Mouse (Mus musculus): Measurements from ENCODE around the gene Aimp2.

The Aimp2 gene

DNA sequence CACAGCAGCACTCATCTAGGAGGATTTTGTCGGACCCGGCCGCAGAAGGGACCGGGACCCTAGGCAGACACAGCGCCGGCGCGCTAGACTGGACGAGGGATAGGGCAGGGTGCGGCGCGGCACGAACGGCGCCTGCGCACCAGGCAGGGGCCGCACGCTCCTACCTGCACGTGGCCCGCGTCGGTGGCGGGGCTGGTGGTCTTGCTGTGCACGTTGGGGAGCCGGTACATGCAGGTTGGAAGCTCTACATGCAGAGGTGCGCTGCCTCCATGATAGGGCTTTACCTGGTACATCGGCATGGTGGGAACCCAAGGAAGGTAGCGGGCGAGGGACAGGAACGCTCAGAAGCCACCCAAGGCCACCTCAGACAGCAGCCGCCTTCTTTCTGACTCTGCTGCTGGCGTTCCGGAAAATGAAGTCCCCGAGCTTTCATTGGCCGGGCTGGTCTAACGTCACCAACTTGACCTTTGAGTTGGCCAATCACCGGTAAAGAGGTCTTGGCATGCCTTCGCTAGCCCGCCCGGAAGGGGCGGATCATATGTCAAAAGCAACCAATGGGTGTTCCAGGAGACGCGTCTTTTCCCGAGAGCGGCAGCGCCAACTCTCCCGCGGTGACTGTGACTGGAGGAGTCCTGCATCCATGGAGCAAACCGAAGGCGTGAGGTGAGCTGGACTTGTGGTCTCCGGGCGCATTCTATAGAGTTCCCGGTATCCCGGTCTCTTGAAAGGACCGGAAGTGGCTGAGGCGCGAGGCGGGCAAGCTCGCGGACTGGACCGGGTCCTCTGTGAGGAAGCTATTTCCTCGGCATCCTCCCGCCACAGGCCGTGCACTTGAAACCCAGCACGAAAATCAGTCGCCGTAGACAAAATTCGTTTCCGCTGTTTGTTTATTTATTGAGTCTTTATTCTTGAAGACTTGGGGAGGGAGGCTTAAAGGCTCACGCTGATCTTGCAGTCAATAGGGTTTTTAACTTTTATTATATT is at the start of gene Aimp2, which contains the start of gene Pms2:
Gene Aimp2 (minus strand): TSS at position 431 of the 984 bp plus-strand sequence.
Gene Pms2 (plus strand): TSS at position 548 of the 984 bp plus-strand sequence.
- DNase-seq (ENCODE audit: low spot score in 2 of 2) = peak; percentile 96 to 99

DNA sequence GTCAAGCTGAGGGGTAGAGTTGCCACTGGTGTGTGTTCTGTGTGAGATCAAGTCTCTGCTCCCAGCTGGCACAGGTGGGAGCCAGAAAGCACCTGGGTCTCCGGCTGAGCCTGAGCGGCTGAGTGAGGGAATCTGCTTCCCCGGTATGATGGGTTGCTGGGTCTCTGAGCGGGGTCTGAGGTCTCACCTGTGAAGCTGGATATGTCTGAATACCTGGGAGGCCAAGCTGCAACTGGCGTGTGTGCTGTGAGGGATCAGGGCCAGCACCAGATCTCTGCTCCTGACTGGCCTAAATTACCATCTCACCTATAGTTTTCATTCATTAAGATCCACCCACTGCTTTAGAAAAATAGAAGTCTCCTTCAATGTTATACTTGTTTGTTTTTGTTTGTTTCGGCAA is 47.5 kb upstream of the Aimp2 start:
- no peak for DNase-seq (ENCODE audit: low spot score in 2 of 2)

DNA sequence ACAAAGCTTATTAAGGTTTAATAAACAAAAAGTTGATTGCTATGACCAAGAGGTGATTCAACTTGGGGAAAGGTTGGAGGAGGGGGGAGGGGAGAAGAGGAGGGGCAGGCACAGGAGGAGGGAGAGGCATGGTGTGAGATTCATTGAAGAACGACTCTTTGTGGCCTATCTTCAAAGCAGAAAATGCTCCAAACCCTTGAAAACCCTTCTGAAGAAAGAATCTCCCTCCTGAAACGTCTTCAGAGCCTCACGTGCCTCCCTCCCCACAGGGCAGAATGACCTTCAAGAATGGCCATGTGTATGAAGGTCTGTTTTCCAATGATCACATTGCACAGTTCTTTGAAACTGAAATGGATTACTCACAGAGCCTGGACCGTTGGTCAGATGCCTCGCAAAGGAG is 40.4 kb upstream of the Aimp2 start:
- DNase-seq (ENCODE audit: low spot score in 2 of 2) = no peak

DNA sequence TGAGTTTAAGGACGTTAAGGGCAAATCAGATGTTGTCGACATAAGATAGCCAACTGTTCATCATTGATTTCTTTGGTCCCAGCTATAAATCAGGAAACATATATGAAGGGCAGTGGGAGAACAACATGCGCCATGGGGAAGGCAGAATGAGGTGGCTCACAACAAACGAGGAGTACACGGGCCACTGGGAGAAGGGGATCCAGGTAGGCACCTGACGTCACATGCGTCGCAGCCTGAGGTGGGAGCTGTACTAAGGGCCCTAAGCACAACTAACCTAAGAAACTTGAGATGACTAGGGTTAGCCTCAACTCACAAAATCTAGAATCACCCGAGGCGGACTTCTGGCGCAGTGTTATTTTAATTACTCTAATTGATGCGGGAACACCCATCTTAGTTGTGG is 38.7 kb upstream of the Aimp2 start:
- no peak for DNase-seq (ENCODE audit: low spot score in 2 of 2)

DNA sequence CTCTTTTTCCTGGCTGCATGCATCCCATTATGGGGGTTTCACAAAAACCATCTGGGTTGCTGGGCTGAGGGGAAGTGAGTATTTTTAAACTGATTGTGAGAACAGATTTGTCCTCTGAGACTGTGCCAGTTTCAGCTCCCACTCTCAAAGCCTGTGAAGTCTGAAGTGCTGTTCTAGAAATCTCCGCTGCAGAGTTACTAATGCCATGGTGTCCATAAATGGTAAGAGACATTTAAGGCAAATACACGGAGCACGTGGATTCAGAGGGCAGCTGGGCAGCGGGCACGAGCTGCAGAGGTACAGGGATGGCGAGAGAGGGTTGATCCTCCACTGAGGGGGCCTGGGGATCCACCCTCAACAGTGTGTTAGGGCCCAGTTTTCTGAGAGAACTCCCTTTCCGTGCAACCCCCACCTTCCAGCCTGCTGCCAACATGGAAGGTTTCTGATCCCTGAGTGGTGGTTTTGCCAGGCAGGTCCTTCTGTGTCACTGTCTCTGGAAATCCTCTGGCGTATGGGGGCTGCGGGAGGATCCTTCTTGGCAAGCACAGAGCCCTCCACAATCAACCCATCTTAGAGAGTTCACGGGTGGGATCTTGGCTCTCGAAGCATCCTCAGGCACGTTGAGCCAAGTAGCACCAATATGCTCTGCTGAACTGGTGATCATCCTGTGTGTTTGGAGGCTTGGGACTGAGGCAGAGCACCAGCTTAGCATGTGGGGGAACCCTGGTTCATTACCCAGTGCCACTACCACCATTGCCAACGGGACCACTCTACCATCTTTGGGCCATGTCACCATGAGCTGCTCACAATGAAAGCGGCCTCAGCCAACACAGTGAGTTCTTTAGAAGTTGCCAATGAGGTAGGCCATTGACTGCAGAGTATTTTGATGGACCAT is 33.8 kb upstream of the Aimp2 start:
- peak; percentile 80 to 89 for DNase-seq (ENCODE audit: low spot score in 2 of 2)

DNA sequence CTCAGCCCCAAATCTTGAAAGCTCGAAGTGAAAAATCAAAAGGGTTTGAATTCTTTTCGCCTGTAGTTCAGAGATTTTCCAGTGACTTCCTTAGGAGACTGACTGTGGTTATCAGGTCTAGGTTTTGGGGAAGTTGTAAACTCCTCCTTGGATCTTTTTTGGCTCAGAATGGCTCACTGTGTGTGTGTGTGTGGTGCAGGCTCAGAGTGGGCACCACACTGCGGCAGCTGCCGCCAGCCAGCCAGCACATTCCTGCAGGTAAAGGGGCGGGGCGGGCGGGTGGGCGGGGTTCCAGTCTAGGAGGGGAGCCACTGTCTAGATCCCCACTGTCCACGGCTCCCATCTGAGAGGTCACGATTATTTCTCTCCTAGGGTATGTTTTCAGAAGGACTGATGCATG is 31.9 kb upstream of the Aimp2 start:
- DNase-seq (ENCODE audit: low spot score in 2 of 2) = no peak

DNA sequence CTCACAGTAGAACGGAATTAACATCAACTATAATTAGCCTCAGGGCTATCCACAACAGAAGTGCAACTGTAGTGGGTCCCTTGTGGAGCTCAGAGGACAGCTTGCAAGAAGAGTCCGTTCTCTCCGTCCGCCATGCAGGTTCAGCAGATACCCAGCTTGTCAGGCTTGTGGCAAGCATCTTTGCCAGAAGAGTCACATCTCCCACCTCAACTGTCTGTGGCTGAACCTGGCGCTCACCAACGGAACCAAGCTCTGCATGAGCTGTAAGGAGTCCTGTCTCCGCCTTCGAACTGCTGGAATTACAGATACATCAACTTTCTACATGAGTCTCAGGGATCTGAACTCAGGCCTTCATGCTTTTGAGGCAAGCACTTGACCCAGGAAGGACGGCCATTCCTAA is 26.5 kb upstream of the Aimp2 start:
- no peak for DNase-seq (ENCODE audit: low spot score in 2 of 2)

DNA sequence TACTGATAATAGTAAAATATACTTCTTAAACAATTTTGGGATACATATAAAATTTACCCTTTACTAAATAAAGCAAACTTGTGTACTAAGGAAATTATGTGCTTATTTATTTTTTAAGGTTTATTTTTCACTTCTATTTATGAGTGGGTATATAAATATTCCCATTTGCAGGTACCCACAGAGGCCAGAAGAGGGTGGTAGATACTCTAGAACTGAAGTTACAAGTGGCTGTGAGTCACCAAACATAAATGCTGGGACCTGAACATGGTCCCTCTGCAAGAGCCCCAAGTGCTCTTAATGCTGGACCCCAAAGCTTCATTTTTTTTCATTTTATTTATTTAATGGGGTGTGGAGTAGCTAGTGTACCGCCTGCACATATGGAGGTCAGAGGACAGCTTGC is 24.2 kb upstream of the Aimp2 start:
- no peak for DNase-seq (ENCODE audit: low spot score in 2 of 2)

DNA sequence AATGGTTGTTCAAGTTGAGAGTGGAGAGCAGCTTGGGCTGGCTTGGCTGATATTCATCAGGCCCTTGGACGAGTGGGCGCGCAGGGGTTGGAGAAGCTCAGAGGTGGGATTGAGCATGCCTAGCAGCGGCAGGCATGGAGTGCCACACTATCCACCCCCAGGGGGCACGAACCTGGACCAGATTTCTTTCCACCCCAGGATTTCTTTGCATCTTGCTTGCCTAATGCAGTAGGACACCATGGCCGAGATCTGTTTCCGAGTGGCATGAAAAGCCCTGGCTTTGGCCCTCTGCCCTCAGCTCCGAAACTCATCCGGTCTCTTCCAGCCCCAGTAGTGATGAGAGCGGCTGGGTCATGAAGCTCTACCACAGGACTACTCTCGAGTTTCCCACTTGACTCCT is 23.8 kb upstream of the Aimp2 start:
- no peak for DNase-seq (ENCODE audit: low spot score in 2 of 2)

DNA sequence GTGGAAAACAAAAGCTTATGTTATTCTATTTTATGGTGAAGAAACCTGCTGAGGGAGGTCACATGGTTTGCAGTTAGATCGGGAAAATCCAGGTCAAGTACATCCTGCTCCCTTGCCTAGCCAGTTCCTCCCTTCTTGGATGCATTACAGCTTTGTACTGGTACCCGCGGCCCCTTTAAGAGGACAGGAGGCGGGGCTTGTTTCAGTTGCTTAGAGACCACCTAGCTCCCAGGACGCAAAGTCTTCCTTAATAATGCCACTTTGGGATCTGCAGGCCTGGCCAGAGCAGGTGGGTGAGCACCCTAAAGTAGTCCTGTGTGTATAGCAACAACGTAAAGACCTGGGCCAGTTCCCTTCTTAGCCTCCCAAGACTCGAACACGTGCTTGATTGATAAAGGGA is 23.2 kb upstream of the Aimp2 start, which contains the start of gene Rsph10b:
Gene Rsph10b (plus strand): TSS at position 205 of the 400 bp plus-strand sequence.
- DNase-seq (ENCODE audit: low spot score in 2 of 2) = no peak

DNA sequence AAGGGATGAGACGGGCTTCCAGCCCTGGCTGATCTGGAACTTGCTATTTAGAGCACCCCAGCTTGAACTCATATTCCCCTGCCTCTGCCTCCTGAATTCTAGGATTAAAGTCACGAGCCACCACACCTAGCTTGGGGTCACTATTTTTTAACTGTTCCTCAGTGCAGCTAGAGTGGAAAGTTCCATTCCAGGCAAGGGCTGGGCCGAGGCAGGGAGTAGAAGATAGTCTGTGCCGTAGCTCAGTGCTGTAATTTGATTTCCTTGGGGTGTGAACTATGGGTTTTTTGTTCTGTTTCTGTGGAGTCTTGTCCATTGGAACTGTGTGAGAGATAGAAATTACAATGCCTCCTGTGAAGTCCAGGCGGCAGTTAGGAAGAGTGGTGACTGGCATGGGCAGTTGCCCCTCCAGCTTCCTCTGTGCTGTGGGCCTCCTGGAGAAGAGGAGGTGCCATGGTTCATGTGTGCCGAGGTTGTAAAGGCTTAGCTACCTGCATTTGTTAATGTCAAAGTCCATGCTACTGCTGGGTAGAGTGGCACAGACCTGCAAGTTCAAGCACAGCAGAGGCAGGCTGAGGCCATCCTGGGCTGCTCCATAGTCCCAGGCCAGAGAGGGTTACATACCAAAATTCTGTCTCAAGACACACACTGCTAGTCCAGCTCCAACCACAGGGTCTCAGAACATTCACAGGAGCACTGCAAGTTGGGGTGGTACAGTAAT is 22.4 kb upstream of the Aimp2 start:
- no peak for DNase-seq (ENCODE audit: low spot score in 2 of 2)

DNA sequence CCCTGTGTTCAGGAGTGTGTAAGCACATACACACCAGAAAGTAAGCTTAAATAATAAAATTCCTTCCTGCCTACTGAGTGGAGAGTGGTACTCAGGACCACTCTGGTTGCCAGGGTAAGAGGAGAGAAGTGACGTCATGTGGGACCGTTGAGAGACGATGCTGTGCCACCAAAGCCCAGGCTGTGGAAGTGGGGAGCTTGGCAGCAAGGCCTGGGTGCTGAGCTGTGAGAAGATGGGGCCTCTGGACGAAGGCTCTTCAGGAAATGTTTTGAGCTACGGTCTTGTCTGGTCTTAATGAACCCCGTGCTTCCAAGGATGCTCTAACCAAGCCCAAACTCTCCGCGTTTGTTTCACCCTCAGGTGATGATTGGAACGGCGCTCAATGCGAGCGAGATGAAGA is 21.0 kb upstream of the Aimp2 start:
- DNase-seq (ENCODE audit: low spot score in 2 of 2) = no peak

DNA sequence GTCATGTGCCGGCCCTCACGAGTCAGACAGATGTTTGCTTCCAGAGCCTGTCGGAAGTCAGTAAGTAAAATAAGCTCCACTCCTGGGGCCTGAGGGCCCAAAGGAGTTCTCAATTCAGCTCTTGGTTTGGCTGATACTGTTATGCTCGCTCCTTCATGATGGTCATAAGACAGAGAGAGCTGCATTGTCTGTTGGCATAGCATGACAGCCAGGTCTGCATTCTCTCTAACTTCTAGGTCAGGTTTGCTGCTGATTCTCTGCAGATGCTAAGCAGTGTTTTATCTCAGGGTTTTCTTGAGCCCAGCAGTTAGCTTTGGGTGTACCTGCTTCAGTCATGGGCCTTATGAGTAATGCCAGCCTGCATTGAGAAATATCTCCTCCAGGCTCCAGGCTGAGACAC is 19.6 kb upstream of the Aimp2 start:
- DNase-seq (ENCODE audit: low spot score in 2 of 2) = no peak

DNA sequence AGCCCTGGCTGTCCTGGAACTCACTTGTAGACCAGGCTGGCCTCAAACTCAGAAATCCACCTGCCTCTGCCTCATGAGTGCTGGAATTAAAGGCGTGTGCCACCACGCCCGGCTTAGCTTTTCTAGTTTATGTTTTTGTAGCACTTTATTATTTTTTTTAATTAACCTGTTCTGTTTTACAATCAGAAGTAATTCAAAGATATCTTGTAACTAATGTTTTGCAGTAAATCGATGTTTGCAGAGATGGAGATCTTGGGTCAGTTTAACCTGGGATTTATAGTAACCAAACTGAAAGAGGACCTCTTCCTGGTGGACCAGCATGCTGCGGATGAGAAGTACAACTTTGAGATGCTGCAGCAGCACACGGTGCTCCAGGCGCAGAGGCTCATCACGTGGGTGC is 18.2 kb upstream of the Aimp2 start, which contains the start of gene Gm42421:
Gene Gm42421 (plus strand): TSS at position 301 of the 400 bp plus-strand sequence.
- DNase-seq (ENCODE audit: low spot score in 2 of 2) = no peak

DNA sequence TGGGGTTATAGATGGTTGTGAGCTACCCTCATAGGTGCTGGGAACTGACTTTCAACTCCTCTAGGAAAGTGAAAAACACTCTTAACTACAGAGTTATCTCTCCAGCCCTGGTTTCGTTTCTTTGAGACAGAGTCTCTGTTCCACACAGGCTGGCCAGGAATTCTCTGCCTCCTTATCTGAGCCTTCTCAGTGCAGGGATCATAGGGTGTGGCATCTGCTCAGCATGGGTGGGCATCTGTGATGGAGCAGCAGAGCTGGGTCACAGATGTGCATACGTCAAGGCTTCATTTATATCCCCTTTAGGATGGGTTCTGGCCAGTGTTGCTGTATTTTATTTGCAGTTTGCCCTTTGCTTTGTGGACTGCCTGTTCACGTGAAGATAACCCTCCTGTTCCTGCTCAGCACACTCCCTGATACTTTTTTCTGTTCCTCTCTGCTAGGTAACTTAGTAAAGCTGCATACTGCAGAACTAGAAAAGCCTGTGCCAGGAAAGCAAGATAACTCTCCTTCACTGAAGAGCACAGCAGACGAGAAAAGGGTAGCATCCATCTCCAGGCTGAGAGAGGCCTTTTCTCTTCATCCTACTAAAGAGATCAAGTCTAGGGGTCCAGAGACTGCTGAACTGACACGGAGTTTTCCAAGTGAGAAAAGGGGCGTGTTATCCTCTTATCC is 15.3 kb upstream of the Aimp2 start:
- no peak for DNase-seq (ENCODE audit: low spot score in 2 of 2)

DNA sequence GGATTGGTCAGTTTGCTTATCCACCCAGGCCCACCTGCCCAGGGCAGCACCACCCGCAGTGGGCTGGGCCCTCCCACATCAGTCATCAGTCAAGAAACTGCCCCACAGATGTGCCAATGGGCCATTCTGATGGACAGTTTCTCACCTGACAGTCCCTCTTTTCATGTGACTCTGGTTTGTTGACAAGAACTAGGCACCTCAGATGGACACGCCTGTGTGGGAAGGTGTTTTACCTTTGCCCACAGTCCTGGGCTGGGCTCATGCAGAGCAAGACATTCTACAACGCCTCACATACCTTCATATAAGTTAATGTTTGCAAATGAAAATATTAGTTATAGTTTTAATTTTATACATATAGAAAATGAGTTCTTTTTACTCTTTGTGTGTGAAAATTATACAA is 8.5 kb upstream of the Aimp2 start:
- DNase-seq (ENCODE audit: low spot score in 2 of 2) = no peak

DNA sequence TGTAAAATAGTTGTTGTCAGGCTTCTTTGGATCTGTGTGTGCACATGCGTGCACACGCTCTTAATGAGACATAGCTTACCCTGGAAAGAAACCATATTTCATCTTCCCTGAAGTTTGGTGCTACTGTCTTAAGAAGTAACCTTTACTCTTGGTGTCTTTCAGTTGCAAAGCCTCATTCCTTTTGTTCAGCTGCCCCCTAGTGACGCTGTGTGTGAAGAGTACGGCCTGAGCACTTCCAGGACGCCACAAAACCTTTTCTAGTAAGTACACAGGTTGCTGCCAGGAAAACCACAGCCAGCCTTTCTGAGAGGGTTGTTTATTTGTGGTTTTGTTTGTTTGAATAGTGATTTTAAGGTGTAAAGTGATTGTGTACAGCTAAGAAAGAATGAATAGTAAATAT is 7.8 kb upstream of the Aimp2 start:
- no peak for DNase-seq (ENCODE audit: low spot score in 2 of 2)

DNA sequence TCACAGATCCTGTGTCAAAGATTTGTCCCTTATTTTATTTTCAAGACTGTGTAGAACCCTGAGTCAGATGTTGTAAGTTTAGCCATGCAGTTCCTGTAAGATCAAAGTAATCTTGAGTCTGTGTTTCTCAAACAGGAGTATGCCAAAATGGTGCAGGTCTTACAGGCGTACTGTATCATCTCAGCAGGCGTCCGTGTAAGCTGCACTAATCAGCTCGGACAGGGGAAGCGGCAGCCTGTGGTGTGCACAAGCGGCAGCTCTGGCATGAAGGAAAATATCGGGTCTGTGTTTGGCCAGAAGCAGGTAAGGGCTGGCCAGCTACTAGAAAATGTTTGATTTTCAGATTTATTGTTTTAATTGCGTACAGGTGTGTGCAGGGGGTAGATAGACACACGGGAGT is 6.6 kb upstream of the Aimp2 start:
- DNase-seq (ENCODE audit: low spot score in 2 of 2) = no peak

DNA sequence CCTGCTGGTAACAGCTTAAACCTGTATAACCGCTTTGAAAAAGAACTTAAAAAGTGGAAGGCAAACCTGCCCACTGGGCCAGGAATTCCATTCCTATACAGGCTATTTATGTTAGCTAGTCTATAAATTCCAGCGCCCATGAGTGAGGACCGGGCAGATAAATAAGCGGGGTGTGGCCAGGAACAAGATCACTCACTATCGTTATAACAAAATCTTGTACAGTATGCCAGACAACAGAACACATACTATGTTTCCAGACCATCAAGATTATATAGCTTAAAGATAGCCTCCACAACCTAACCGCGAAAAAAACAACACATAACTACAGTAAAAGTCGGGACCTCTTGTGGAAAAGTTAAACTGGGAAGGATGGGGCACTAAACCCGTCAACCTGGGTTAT is 721 bp downstream of the Aimp2 start:
- no peak for DNase-seq (ENCODE audit: low spot score in 2 of 2)

DNA sequence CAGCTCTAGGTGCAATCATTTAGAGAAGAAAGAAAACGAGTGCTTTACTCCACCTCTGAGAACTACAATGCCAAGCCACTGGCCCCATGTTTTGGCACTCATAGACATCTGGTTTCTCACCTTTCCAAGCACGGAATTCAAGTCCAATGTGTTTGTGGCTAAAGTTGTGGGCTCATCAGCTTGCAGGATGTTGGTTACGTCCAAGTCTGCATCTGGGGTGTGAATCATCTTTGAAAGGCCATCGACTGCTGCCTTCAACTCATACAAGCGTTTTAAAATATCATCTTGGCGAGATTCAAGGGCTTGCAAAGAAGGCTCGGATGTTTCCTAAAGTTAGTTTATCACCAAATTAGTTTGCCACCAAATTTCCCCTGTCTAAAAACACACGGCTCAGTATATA is 3.2 kb downstream of the Aimp2 start:
- DNase-seq (ENCODE audit: low spot score in 2 of 2) = no peak

DNA sequence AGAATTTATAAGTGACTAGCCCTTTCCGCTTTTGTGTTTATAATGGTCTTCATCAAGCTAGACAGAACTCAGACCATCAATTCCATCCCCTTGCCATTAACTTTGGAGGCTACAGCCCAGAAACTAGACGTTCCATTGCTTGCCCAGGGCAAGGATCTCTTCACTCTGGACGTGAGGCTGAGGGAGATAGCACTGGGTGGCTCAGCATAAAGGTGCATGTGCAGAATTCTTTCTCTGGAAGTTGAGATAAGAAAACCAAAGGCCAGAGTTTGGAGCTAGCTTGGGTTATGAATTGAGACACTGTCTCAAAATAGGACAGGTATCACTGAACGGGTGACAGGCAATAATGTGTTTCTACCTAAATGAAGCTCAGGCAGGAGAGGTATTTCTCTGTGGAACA is 5.8 kb downstream of the Aimp2 start:
- DNase-seq (ENCODE audit: low spot score in 2 of 2) = no peak
